Mouse (Mus musculus) intestine, embryonic 16.5 days (tissue): ENCODE measurements at regions not wholly inside any gene's neighbourhood (a gene's known extent, or its start where the extent isn't known, plus 50 kb on each side); places are given as distances from the start of the nearest gene placed in this dataset.
A peak's percentile ranks its signal among the peaks of the same experiment; 100 is the strongest.
"Not testable (repeated sequence)": the region's sequence is repeated elsewhere in the genome, so short reads cannot be mapped to it uniquely, and the experiment has no call there.

ENCODE experiments used
- ATAC-seq: fragments of 200-750 bp; cut with Nextera tagmentation; 2 replicates; pipeline ENCODE4 v1.8.0; 2017; ENCODE audit warnings: moderate TSS enrichment, moderate library complexity
- H3K27ac ChIP-seq: fragments of 300-500 bp; sonication (generic); 2 replicates; pipeline ENCODE4 v1.5.1; 2014; ENCODE audit warnings: mild to moderate bottlenecking, low read length
- H3K27me3 ChIP-seq: fragments of 300-500 bp; sonication (generic); replicated peaks from 2 replicates; pipeline ENCODE4 v1.6.1; 2014; ENCODE audit warnings: low read length, control low read depth, mixed read lengths; ENCODE audit not compliant: control insufficient read depth, insufficient read depth
- H3K36me3 ChIP-seq: fragments of 300-500 bp; sonication (generic); 2 replicates; pipeline ENCODE4 v1.6.1; 2014; ENCODE audit warnings: low read length, control low read depth; ENCODE audit not compliant: control insufficient read depth, insufficient read depth
- H3K4me1 ChIP-seq: fragments of 300-500 bp; sonication (generic); 2 replicates; pipeline ENCODE4 v1.6.1; 2014; ENCODE audit warnings: low read length, control low read depth, mixed read lengths; ENCODE audit not compliant: control insufficient read depth, insufficient read depth
- H3K4me2 ChIP-seq: fragments of 300-500 bp; sonication (generic); 2 replicates; pipeline ENCODE4 v1.6.1; 2014; ENCODE audit warnings: low read depth, low read length, control low read depth
- H3K4me3 ChIP-seq: fragments of 300-500 bp; sonication (generic); 2 replicates; pipeline ENCODE4 v1.5.1; 2014; ENCODE audit warnings: mild to moderate bottlenecking, low read length
- H3K9ac ChIP-seq: fragments of 300-500 bp; sonication (generic); 2 replicates; pipeline ENCODE4 v1.6.1; 2014; ENCODE audit warnings: low read depth, low read length
- H3K9me3 ChIP-seq: fragments of 300-500 bp; sonication (generic); 2 replicates; pipeline ENCODE4 v1.6.1; 2016; ENCODE audit warnings: low read length, control low read depth; ENCODE audit not compliant: control insufficient read depth
- WGBS: fragments of 180-500 bp; shearing (Covaris S2); extraction: QIAGEN DNeasy Blood & Tissue Kit; methylation state at CpG from one replicate; pipeline ENCODE4 v1.1.7; 2014; 5-methylcytosine and 5-hydroxymethylcytosine counted together

DNA sequence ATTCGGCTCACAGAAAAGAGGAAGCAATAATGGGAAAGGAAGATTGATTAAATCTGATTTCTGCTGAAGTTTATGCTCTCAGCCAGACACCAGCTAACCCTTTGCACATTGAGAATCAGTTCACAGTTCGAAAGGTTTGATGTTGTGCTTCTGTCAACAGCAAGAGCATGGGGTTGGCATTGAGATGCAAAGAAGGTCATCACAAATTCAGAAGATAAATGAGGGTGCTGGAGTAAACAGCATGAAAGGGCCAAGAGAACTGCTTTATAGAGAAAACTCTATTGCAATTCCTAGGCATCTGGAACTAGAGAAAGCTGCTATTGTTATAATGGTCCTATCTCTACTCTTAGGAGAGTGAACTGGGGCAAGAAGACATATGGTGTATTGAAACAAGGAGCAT is 250.8 kb downstream of the Rab38 start:
- H3K9me3 ChIP-seq, result no peaks in the 10 kb centered on the region
- WGBS, result 63% methylated on average over 2 of the region's 2 CpGs
- H3K4me1 ChIP-seq, result no peaks in the 10 kb centered on the region
- no peak for ATAC-seq
- no peak overlapping the region for H3K4me2 ChIP-seq
- H3K9ac ChIP-seq, result no peak overlapping the region
- no peaks in the 10 kb centered on the region for H3K36me3 ChIP-seq
- no peak overlapping the region for H3K4me3 ChIP-seq
- H3K27ac ChIP-seq, result no peak overlapping the region
- H3K27me3 ChIP-seq, result no peaks in the 10 kb centered on the region

DNA sequence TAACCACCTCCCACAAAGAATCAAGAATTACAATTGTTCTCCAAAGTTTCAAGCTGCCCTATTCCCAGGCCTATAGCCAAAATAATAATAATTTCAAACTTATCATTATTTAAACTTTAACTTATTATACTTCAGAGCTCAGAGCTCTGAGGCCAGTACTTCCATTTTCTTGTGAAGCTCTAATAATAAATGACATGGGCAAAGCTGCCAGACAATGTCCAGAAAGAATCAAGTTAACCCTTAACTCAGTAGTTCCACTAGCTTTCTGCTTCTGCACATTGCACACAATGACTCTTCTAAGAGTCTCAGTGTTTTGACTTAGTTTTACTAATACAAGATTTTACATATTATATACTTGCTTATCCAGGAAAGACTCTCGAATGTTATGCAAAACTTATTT is 291.0 kb downstream of the Rab38 start:
- H3K27me3 ChIP-seq, H3K9ac ChIP-seq, H3K4me3 ChIP-seq, ATAC-seq, H3K4me2 ChIP-seq, H3K4me1 ChIP-seq, H3K27ac ChIP-seq, H3K36me3 ChIP-seq, H3K9me3 ChIP-seq: not testable (repeated sequence)
- 75% methylated on average over 1 of the region's 1 CpGs for WGBS

DNA sequence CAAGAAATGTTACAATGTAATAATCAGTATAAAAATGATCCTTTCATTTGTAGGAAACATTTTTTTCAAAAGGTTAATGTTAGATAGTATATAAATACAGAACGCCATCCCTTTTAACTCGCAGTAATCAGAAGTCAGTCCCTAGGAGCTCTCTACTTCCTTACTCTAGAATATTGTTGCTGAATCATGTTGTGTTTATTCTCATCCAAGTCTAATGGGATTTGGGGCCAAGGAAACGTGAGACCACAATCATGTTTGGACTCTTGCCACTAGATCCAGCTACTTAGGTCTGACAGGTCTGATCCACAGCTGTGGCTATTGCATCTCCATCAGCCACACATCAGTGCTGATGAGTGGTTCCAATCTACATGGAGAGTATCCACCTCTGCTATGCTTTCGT is 304.4 kb downstream of the Rab38 start:
- H3K4me2 ChIP-seq, result no peak overlapping the region

DNA sequence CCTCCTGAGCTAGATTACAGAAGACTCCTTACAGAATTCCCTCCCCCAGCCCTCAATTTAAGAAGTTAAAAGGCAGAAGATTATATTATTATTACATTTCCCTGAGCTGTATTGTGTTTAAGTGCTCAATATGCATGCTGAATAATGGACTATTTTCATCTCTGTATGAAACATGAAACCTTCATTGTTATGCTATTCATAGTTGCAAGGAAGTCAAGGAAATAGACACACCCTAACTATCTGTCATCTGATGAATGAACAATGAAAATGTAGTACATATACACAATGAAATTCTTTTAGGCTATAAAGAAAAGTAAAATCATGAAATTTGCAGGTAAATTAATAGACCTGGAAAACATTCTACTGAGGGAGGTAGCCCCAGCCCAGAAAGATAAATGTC is 305.7 kb downstream of the Rab38 start:
- Histone ChIP-seq H3K4me1 (no peaks in the 10 kb centered on the region), H3K4me3 (no peak overlapping the region), H3K27ac (no peak overlapping the region), H3K36me3 (no peaks in the 10 kb centered on the region), H3K4me2 (no peak overlapping the region), H3K9me3 (no peaks in the 10 kb centered on the region), H3K27me3 (no peaks in the 10 kb centered on the region), H3K9ac (no peak overlapping the region)
- ATAC-seq, result no peak

More for the DNA sequence above, 304.4 kb downstream of the Rab38 start:
- Histone ChIP-seq H3K4me1 (no peaks in the 10 kb centered on the region), H3K36me3 (no peaks in the 10 kb centered on the region), H3K9me3 (no peaks in the 10 kb centered on the region), H3K4me3 (no peak overlapping the region), H3K9ac (no peak overlapping the region), H3K27ac (no peak overlapping the region), H3K27me3 (no peaks in the 10 kb centered on the region)
- WGBS, result 75% methylated on average over 4 of the region's 4 CpGs
- no peak for ATAC-seq

DNA sequence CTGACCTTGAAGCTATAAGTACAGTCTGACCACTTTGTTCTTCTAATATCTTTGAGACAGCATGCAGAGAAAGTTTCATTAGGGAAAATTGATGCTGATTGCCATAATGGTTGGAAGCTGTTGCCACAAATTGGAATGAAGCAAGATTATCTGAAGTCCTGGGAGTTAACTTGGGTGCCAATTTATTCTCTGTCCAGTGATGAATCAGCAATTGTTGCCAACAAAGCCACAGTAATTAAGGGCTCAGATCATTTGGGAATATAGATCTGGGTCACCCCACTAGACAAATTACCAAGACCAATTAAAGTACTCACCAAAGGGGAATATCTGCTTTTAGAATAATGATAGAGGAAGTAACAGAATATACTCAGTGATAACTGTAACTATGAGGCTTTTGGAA is 347.3 kb downstream of the Rab38 start:
- Histone ChIP-seq H3K9me3 (no peaks in the 10 kb centered on the region), H3K27me3 (no peaks in the 10 kb centered on the region), H3K27ac (no peak overlapping the region), H3K36me3 (no peaks in the 10 kb centered on the region), H3K4me3 (no peak overlapping the region), H3K4me1 (no peaks in the 10 kb centered on the region), H3K9ac (no peak overlapping the region), H3K4me2 (no peak overlapping the region)
- ATAC-seq, result no peak

DNA sequence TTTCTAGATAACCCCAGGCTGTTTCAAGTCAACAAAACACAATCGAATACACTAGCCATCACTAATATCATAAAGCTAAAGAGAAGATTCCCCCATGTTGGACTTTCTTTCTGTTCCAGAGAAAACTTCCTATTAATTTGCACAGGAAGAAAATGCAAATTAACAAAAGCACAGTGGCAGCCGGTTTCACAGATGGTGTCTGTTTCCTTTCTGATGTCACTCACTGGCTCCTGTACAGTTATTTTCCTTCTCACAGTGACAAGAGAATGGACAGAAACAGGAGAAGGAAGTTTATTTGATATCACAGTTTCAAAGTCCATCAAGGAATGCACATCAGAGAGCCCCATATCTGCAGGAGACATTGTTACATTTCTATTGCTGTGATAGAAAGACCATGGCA is 352.8 kb downstream of the Rab38 start:
- no peaks in the 10 kb centered on the region for H3K9me3 ChIP-seq
- H3K36me3 ChIP-seq, result no peaks in the 10 kb centered on the region
- no peak overlapping the region for H3K27ac ChIP-seq
- no peak for ATAC-seq
- H3K4me3 ChIP-seq, result no peak overlapping the region
- no peak overlapping the region for H3K4me2 ChIP-seq
- H3K4me1 ChIP-seq, result no peaks in the 10 kb centered on the region
- 82% methylated on average over 2 of the region's 2 CpGs for WGBS
- no peaks in the 10 kb centered on the region for H3K27me3 ChIP-seq
- H3K9ac ChIP-seq, result no peak overlapping the region

DNA sequence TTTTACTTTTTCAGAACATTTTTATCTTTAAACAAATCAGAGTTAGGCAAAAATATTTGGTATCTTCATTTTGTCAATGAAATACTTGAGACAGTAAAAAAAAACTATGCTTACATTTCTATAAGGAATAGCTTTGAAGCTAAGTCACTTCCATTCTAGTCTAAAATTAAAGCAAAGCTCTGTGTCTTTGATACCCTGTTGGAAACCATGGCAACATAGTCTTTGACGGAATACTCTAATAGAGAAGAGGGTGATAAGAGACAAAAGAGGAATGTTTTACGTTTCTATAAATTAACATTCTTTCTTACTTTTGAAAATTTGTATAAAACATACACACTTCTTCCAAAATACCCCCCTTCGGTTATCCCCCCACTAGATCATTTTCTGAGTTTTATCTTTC is 378.1 kb downstream of the Rab38 start:
- no peak for ATAC-seq
- Histone ChIP-seq H3K27me3 (no peaks in the 10 kb centered on the region), H3K36me3 (no peaks in the 10 kb centered on the region), H3K9me3 (no peaks in the 10 kb centered on the region), H3K4me2 (no peak overlapping the region), H3K4me3 (no peak overlapping the region), H3K4me1 (no peaks in the 10 kb centered on the region), H3K27ac (no peak overlapping the region), H3K9ac (no peak overlapping the region)
- WGBS, result 67% methylated on average over 3 of the region's 3 CpGs

DNA sequence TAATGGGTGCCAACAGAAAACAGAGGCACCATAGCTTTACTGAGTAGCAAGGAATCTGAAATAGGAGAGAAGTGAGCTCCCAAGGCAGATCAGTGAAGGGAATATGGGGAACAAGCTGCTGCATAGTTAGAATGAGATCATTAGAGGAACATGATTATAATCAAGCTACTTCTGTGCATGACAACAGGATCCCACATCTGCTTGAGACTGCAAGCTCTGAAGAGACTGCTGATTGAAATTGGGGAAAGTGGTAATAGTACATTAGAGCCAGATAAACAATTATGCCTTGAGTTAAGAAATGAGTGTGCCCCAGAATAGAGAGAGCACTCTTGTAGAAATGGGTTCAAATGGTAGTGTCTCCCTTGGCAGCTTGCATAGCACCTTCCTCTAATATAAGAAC is 380.1 kb downstream of the Rab38 start:
- no peak overlapping the region for H3K9ac ChIP-seq
- H3K4me1 ChIP-seq, result no peaks in the 10 kb centered on the region
- H3K4me2 ChIP-seq, result no peak overlapping the region
- H3K9me3 ChIP-seq, result no peaks in the 10 kb centered on the region
- no peak overlapping the region for H3K4me3 ChIP-seq
- no peak overlapping the region for H3K27ac ChIP-seq
- H3K27me3 ChIP-seq, result no peaks in the 10 kb centered on the region
- ATAC-seq, result no peak
- no peaks in the 10 kb centered on the region for H3K36me3 ChIP-seq

DNA sequence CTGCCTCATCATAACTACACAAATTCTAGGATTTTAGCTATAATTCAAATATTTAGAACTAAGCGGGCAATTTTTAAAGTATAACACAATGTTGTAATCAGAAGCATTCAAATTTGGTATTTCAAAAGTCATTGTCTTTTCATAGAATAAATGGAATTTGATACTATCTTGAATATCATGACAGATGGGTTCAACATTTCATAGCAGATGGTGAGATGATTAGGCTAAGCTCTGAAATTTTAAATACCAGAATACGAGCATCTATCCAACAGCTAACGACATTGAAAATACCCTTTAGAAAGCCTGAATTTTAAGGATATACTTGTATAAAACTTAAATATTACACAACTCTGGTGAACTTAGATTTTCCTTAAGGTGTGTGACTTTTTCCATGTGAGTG is 390.1 kb downstream of the Rab38 start:
- ATAC-seq, result no peak

DNA sequence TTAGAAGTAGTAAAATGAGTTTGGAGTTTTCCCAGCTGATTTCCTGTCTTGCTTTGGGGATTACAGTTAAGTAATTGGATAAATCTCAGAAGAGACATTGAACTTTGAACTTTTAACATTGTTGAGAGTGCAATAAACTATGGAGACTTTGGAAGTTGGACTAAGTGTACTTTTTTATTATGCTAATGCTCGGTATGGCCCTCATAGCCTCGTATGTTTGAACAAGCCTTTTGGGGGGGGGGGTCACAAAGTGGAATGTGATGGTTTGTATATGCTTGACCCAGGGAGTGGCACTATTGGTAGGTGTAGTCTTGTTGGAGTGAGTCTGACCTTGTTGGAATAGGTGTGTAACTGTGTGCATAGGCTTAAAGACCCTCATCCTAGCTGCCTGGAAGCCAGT is 396.4 kb downstream of the Rab38 start:
- H3K4me1 ChIP-seq, result no peaks in the 10 kb centered on the region
- WGBS, result 43% methylated on average over 2 of the region's 2 CpGs
- peak; percentile 74 for ATAC-seq
- no peak overlapping the region for H3K9ac ChIP-seq
- no peaks in the 10 kb centered on the region for H3K36me3 ChIP-seq
- no peak overlapping the region for H3K4me2 ChIP-seq
- no peak overlapping the region for H3K27ac ChIP-seq
- H3K27me3 ChIP-seq, result no peaks in the 10 kb centered on the region
- no peaks in the 10 kb centered on the region for H3K9me3 ChIP-seq
- no peak overlapping the region for H3K4me3 ChIP-seq

More for the DNA sequence above, 390.1 kb downstream of the Rab38 start:
- Histone ChIP-seq H3K4me3 (no peak overlapping the region), H3K9me3 (no peaks in the 10 kb centered on the region), H3K36me3 (no peaks in the 10 kb centered on the region), H3K27ac (no peak overlapping the region), H3K27me3 (no peaks in the 10 kb centered on the region), H3K4me2 (no peak overlapping the region), H3K9ac (no peak overlapping the region), H3K4me1 (no peaks in the 10 kb centered on the region)
- 94% methylated on average over 3 of the region's 3 CpGs for WGBS
